Mouse (Mus musculus) kidney, postnatal 0 days (tissue): ENCODE results near the gene Ppcdc. TPM values are rescaled to one million over a fixed set of nuclear protein-coding genes. Genes with fewer than 3 reads are reported as not detected.
"Not testable (repeated sequence)": the region's sequence is repeated elsewhere in the genome, so short reads cannot be mapped to it uniquely, and the experiment has no call there.

Experiments used
- ATAC-seq: fragments of 200-750 bp; cut with Nextera tagmentation; replicated peaks from 2 replicates; pipeline ENCODE4 v1.8.0; 2017; ENCODE audit warnings: low read depth, moderate number of reproducible peaks, moderate TSS enrichment, moderate library complexity; ENCODE audit not compliant: low FRiP score
- DNase-seq: peaks from one replicate; pipeline ENCODE4 v3.0.0-alpha.2; 2016; ENCODE audit warnings: low spot score
- H3K27ac ChIP-seq: fragments of 300-500 bp; sonication (generic); 2 replicates; pipeline ENCODE4 v1.5.1; 2014; ENCODE audit warnings: mild to moderate bottlenecking
- H3K27me3 ChIP-seq: fragments of 300-500 bp; sonication (generic); 2 replicates; pipeline ENCODE4 v1.6.1; 2014; ENCODE audit warnings: low read length, mixed read lengths; ENCODE audit not compliant: insufficient read depth
- H3K36me3 ChIP-seq: fragments of 300-500 bp; sonication (generic); 2 replicates; pipeline ENCODE4 v1.6.1; 2014; ENCODE audit warnings: low read length, mixed read lengths; ENCODE audit not compliant: insufficient read depth
- H3K4me1 ChIP-seq: fragments of 300-500 bp; sonication (generic); replicated peaks from 2 replicates; pipeline ENCODE4 v1.6.1; 2014; ENCODE audit warnings: antibody characterized with exemption, low read length, mixed read lengths; ENCODE audit not compliant: insufficient read depth
- H3K4me2 ChIP-seq: fragments of 300-500 bp; sonication (generic); 2 replicates; pipeline ENCODE4 v1.6.1; 2014; ENCODE audit warnings: mild to moderate bottlenecking, low read length, moderate library complexity, mixed read lengths
- H3K4me3 ChIP-seq: fragments of 300-500 bp; sonication (generic); replicated peaks from 2 replicates; pipeline ENCODE4 v1.5.1; 2014; ENCODE audit warnings: low read depth, low read length
- H3K9ac ChIP-seq: fragments of 300-500 bp; sonication (generic); 2 replicates; pipeline ENCODE4 v1.6.1; 2014; ENCODE audit warnings: low read depth, low read length
- H3K9me3 ChIP-seq: fragments of 300-500 bp; sonication (generic); replicated peaks from 2 replicates; pipeline ENCODE4 v1.6.1; 2016; ENCODE audit warnings: low read length, inconsistent platforms, mixed read lengths
- CTCF ChIP-seq: IDR thresholded peaks from 2 replicates; pipeline ENCODE4 v1.5.1; 2016; ENCODE audit warnings: antibody characterized with exemption, low read depth, mild to moderate bottlenecking, moderate library complexity
- WGBS: fragments of 180-500 bp; shearing (Covaris S2); extraction: QIAGEN DNeasy Blood & Tissue Kit; methylation state at CpG from one replicate; pipeline ENCODE4 v1.1.7; 2014; 5-methylcytosine and 5-hydroxymethylcytosine counted together
- polyA plus RNA-seq: library from polyadenylated mRNA; unstranded; fragments of >200 nt; fragmentation: Nextera tagmentation; extraction: Ambion mirVana; gene quantifications from 2 replicates; pipeline ENCODE4 v1.2.1, GENCODE M21; 2015

Ppcdc gene
- polyA plus RNA-seq, 1 experiment from 2014 or later, result 29.6 TPM

- Histone ChIP-seq H3K36me3 (no peaks in the 10 kb centered on the region; the same call in 1 of the 2 replicates), H3K27me3 (no peaks in the 10 kb centered on the region), H3K9ac (peak overlapping the region; percentile 32; the same call in 1 of the 2 replicates), H3K4me2 (peak overlapping the region; percentile 8; the same call in 1 of the 2 replicates), H3K27ac (peak overlapping the region; percentile 86), H3K9me3 (no peaks in the 10 kb centered on the region), H3K4me1 (peaks cover 25% of the 10 kb centered on the region), H3K4me3 (no peak overlapping the region)
- WGBS, result 5% methylated on average over 11 of the region's 11 CpGs
- DNase-seq, result peak; percentile 96
- peak; percentile 88 for TF ChIP-seq CTCF
- ATAC-seq, result peak; percentile 74
Observed at GRCm38 (mm10) chr9:57433097-57434032, 6.6 kb downstream of the Ppcdc start.

- DNase-seq, result no peak
Observed at GRCm38 (mm10) chr9:57432480-57432879, 7.4 kb downstream of the Ppcdc start.

GRCm38 (mm10) chr9:57431202-57431601, 8.7 kb downstream of the Ppcdc start:
- no peak overlapping the region for H3K4me3 ChIP-seq
- peak; percentile 44; the same call in 1 of the 2 replicates for ATAC-seq
- H3K36me3 ChIP-seq, result no peaks in the 10 kb centered on the region; the same call in 1 of the 2 replicates

More at GRCm38 (mm10) chr9:57432480-57432879, 7.4 kb downstream of the Ppcdc start:
- H3K9me3 ChIP-seq, result no peaks in the 10 kb centered on the region
- peak overlapping the region; percentile 86; the same call in 1 of the 2 replicates for H3K27ac ChIP-seq
- H3K9ac ChIP-seq, result no peak overlapping the region
- no peak overlapping the region for H3K4me3 ChIP-seq
- ATAC-seq, result no peak
- 91% methylated on average over 3 of the region's 3 CpGs for WGBS
- no peak for TF ChIP-seq CTCF
- no peaks in the 10 kb centered on the region for H3K27me3 ChIP-seq
- no peak overlapping the region for H3K4me2 ChIP-seq
- no peaks in the 10 kb centered on the region; the same call in 1 of the 2 replicates for H3K36me3 ChIP-seq
- H3K4me1 ChIP-seq, result peaks cover 21% of the 10 kb centered on the region

GRCm38 (mm10) chr9:57428391-57428790, 11.5 kb downstream of the Ppcdc start:
- DNase-seq, result no peak
- no peaks in the 10 kb centered on the region; the same call in 1 of the 2 replicates for H3K36me3 ChIP-seq
- H3K4me2 ChIP-seq, result no peak overlapping the region
- no peak for TF ChIP-seq CTCF
- H3K27ac ChIP-seq, result no peak overlapping the region
- H3K4me3 ChIP-seq, result no peak overlapping the region
- peaks cover 14% of the 10 kb centered on the region for H3K4me1 ChIP-seq
- no peak for ATAC-seq
- H3K9me3 ChIP-seq, result no peaks in the 10 kb centered on the region
- H3K9ac ChIP-seq, result no peak overlapping the region
- H3K27me3 ChIP-seq, result no peaks in the 10 kb centered on the region
- 59% methylated on average over 4 of the region's 4 CpGs for WGBS

More at GRCm38 (mm10) chr9:57431202-57431601, 8.7 kb downstream of the Ppcdc start:
- 31% methylated on average over 9 of the region's 9 CpGs for WGBS
- DNase-seq, result peak; percentile 25
- Histone ChIP-seq H3K27me3 (no peaks in the 10 kb centered on the region), H3K27ac (0 out of 2 replicates have a peak overlapping the region, but pooled peaks have one; percentile 0), H3K9me3 (no peaks in the 10 kb centered on the region), H3K4me2 (no peak overlapping the region), H3K9ac (no peak overlapping the region), H3K4me1 (peaks cover 21% of the 10 kb centered on the region)
- no peak for TF ChIP-seq CTCF

GRCm38 (mm10) chr9:57427937-57428336, 12.0 kb downstream of the Ppcdc start:
- no peak overlapping the region for H3K27ac ChIP-seq
- no peak for DNase-seq
- H3K27me3 ChIP-seq, result no peaks in the 10 kb centered on the region
- no peak for ATAC-seq
- H3K9me3 ChIP-seq, result no peaks in the 10 kb centered on the region
- WGBS, result 68% methylated on average over 4 of the region's 4 CpGs
- peaks cover 9% of the 10 kb centered on the region for H3K4me1 ChIP-seq
- no peak overlapping the region for H3K4me2 ChIP-seq
- H3K36me3 ChIP-seq, result no peaks in the 10 kb centered on the region; the same call in 1 of the 2 replicates
- no peak overlapping the region for H3K4me3 ChIP-seq
- H3K9ac ChIP-seq, result no peak overlapping the region
- TF ChIP-seq CTCF, result no peak

- H3K9ac ChIP-seq, H3K4me1 ChIP-seq, H3K36me3 ChIP-seq, H3K4me3 ChIP-seq, H3K27ac ChIP-seq, DNase-seq, H3K9me3 ChIP-seq, H3K27me3 ChIP-seq, ATAC-seq, H3K4me2 ChIP-seq: not testable (repeated sequence)
- 87% methylated on average over 4 of the region's 4 CpGs for WGBS
Observed at GRCm38 (mm10) chr9:57427123-57427522, 12.8 kb downstream of the Ppcdc start.
